In the genomic region with DNA sequence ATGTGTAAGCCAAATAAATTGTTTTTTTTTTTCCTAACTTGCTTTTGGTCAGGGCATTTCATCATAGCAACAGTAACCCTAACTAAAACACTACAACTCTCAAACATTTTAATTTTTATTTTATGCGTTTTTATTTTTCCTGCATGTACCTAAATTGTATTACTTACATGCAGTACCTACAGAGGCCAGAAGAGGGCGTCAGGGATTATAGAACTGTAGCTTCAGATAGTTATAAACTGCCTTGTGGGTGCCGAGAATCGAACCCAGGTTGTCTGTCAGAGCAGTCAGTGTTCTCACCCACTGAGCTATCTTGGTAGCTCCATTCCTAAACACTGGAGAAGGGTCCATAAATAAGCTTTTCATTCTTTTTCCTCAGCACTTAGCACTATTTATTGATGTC, we compare ENCODE assay signal across 14 mouse cellular contexts.
DNase-seq lines count a peak whose midpoint lies in the region; ATAC-seq and TF ChIP-seq lines count a peak whose summit lies in the region.
"Had no signal": no experiment of that assay in that cellular context is flagged by ENCODE, and none has a peak within 500 bp of the region (broad histone marks: within the 10 kb centered on the region; RNA-seq: fewer than 3 reads in every experiment).

No protein-coding gene starts in this region.

- whole genome bisulfite sequencing in hindbrain, postnatal 0 days, result 71% methylated on average over 4 of the region's 4 CpGs
- WGBS in hindbrain, embryonic 12.5 days, result 72% methylated on average over 4 of the region's 4 CpGs
- WGBS in midbrain, postnatal 0 days, result 71% methylated on average over 4 of the region's 4 CpGs
- WGBS in midbrain, embryonic 11.5 days, result 67% methylated on average over 4 of the region's 4 CpGs

- H3K9ac ChIP-seq in hindbrain, postnatal 0 days (replicated peaks; ENCODE audit: low read length), result no peak overlapping the region
- H3K9ac ChIP-seq in hindbrain, embryonic 12.5 days, result no peak overlapping the region
- H3K9ac ChIP-seq in midbrain, postnatal 0 days (replicated peaks; ENCODE audit: low read length, poor library complexity, severe bottlenecking), result no peak overlapping the region
- no peak overlapping the region for H3K9ac ChIP-seq in midbrain, embryonic 11.5 days (ENCODE audit: low read length)
- H3K9ac ChIP-seq: embryonic facial prominence, embryonic 13.5 days; hindbrain, embryonic 13.5 days had no signal

- ATAC-seq in hindbrain, postnatal 0 days, result no peak
- ATAC-seq in hindbrain, embryonic 12.5 days (ENCODE audit: low FRiP score), result no peak
- no peak for ATAC-seq in midbrain, postnatal 0 days (ENCODE audit: low FRiP score)
- ATAC-seq in midbrain, embryonic 11.5 days (ENCODE audit: low FRiP score), result no peak
- ATAC-seq: midbrain, embryonic 16.5 days had no signal

- H3K36me3 ChIP-seq in hindbrain, postnatal 0 days (ENCODE audit: insufficient read depth, low read length), result no peaks in the 10 kb centered on the region
- H3K36me3 ChIP-seq in hindbrain, embryonic 12.5 days, result no peaks in the 10 kb centered on the region
- H3K36me3 ChIP-seq in midbrain, postnatal 0 days (ENCODE audit: insufficient read depth, low read length), result no peaks in the 10 kb centered on the region
- H3K36me3 ChIP-seq in midbrain, embryonic 11.5 days (ENCODE audit: control insufficient read depth, insufficient read depth, low read length), result no peaks in the 10 kb centered on the region
- H3K36me3 ChIP-seq: embryonic facial prominence, embryonic 13.5 days; hindbrain, embryonic 13.5 days had no signal

- H3K4me1 ChIP-seq in hindbrain, postnatal 0 days (ENCODE audit: insufficient read depth, low read length), result no peaks in the 10 kb centered on the region
- peaks cover 8% of the 10 kb centered on the region; the same call in 1 of the 2 replicates for H3K4me1 ChIP-seq in hindbrain, embryonic 12.5 days
- no peaks in the 10 kb centered on the region for H3K4me1 ChIP-seq in midbrain, postnatal 0 days (ENCODE audit: insufficient read depth, low read length)
- H3K4me1 ChIP-seq in midbrain, embryonic 11.5 days (ENCODE audit: control insufficient read depth, insufficient read depth, low read length), result peaks cover 7% of the 10 kb centered on the region

- no peak for DNase-seq in hindbrain, postnatal 0 days (ENCODE audit: low spot score)
- DNase-seq in midbrain, postnatal 0 days (ENCODE audit: low spot score), result no peak
- DNase-seq in midbrain, embryonic 11.5 days (ENCODE audit: low spot score, missing footprints), result no peak
- peak; percentile 3 for DNase-seq in c-Kit-negative CD71-positive TER-119-positive erythroid progenitor cells, embryonic 14.5 days (ENCODE audit: low read depth, low spot score)
- DNase-seq in adipocyte (ENCODE audit: low spot score), result no peak
- DNase-seq in right cerebral cortex, postnatal 4 days, result no peak
- DNase-seq: gastrocnemius, postnatal 25 days; kidney, adult 9 months; lung, postnatal 4 days; thymus, adult 18-20 months had no signal

- H3K9me3 ChIP-seq in hindbrain, postnatal 0 days (ENCODE audit: low read length), result no peaks in the 10 kb centered on the region
- H3K9me3 ChIP-seq in hindbrain, embryonic 12.5 days (replicated peaks), result no peaks in the 10 kb centered on the region
- no peaks in the 10 kb centered on the region for H3K9me3 ChIP-seq in midbrain, postnatal 0 days (ENCODE audit: low read length)
- H3K9me3 ChIP-seq in midbrain, embryonic 11.5 days (ENCODE audit: control insufficient read depth, low read length), result no peaks in the 10 kb centered on the region; the same call in 1 of the 2 replicates
- H3K9me3 ChIP-seq: embryonic facial prominence, embryonic 13.5 days; hindbrain, embryonic 13.5 days had no signal

- no peak overlapping the region for H3K27ac ChIP-seq in hindbrain, postnatal 0 days
- H3K27ac ChIP-seq in hindbrain, embryonic 12.5 days, result no peak overlapping the region
- no peak overlapping the region for H3K27ac ChIP-seq in midbrain, postnatal 0 days (ENCODE audit: low read depth, low read length)
- H3K27ac ChIP-seq in midbrain, embryonic 11.5 days (ENCODE audit: low read depth, low read length), result no peak overlapping the region
- H3K27ac ChIP-seq: embryonic facial prominence, embryonic 13.5 days; hindbrain, embryonic 13.5 days had no signal

- H3K27me3 ChIP-seq in hindbrain, postnatal 0 days (ENCODE audit: insufficient read depth, low read length), result no peaks in the 10 kb centered on the region
- no peaks in the 10 kb centered on the region for H3K27me3 ChIP-seq in hindbrain, embryonic 12.5 days
- no peaks in the 10 kb centered on the region for H3K27me3 ChIP-seq in midbrain, postnatal 0 days (ENCODE audit: insufficient read depth, low read length)
- H3K27me3 ChIP-seq in midbrain, embryonic 11.5 days (ENCODE audit: control insufficient read depth, insufficient read depth, low read length), result no peaks in the 10 kb centered on the region

- no peak overlapping the region for H3K4me2 ChIP-seq in hindbrain, postnatal 0 days (ENCODE audit: low read depth, low read length)
- H3K4me2 ChIP-seq in hindbrain, embryonic 12.5 days (replicated peaks), result no peak overlapping the region
- H3K4me2 ChIP-seq in midbrain, postnatal 0 days (ENCODE audit: low read depth, low read length, poor library complexity, severe bottlenecking), result no peak overlapping the region
- no peak overlapping the region for H3K4me2 ChIP-seq in midbrain, embryonic 11.5 days
- H3K4me2 ChIP-seq: embryonic facial prominence, embryonic 13.5 days; hindbrain, embryonic 13.5 days had no signal

- H3K4me3 ChIP-seq in hindbrain, postnatal 0 days (ENCODE audit: low read length), result no peak overlapping the region
- H3K4me3 ChIP-seq in hindbrain, embryonic 12.5 days, result no peak overlapping the region
- H3K4me3 ChIP-seq in midbrain, postnatal 0 days (ENCODE audit: low read depth, low read length), result no peak overlapping the region
- H3K4me3 ChIP-seq in midbrain, embryonic 11.5 days (ENCODE audit: low read depth, low read length), result no peak overlapping the region
- H3K4me3 ChIP-seq: embryonic facial prominence, embryonic 13.5 days; hindbrain, embryonic 13.5 days had no signal

- peak; percentile 39 for TF ChIP-seq CTCF in hindbrain, postnatal 0 days (IDR thresholded peaks at IDR 0.05; ENCODE audit: low read depth)
- TF ChIP-seq CTCF in midbrain, postnatal 0 days (IDR thresholded peaks at IDR 0.05), result peak; percentile 47
